22 mouse cellular contexts compared by ENCODE assay signal in the genomic region with DNA sequence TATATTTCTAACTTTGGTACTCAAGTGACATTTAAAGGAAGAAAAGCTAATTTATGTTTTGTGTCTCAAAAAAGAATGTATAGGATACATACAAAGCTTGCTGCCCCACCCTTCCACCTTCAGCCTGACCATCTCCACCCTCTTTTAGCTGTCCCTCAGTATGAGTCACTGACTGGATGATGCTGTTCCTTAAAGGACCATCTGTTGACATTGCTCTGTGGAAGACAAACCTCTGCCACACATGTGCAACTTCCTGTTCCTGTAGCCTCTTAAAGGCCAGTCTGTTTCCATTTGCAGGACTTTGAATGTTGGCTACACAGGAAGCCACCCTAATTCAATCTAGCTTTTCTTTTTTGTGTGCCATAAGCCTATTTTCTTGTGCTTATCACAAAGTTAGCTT. TPM values are rescaled to one million over a fixed set of nuclear protein-coding genes. Genes with fewer than 3 reads are reported as not detected.
A peak's percentile ranks its signal among the peaks of the same experiment; 100 is the strongest.
DNase-seq lines count a peak whose midpoint lies in the region; ATAC-seq and TF ChIP-seq lines count a peak whose summit lies in the region.
"Had no signal": no experiment of that assay in that cellular context is flagged by ENCODE, and none has a peak within 500 bp of the region (broad histone marks: within the 10 kb centered on the region; RNA-seq: fewer than 3 reads in every experiment).

No protein-coding gene starts in this region.

- peaks cover 10% of the 10 kb centered on the region for H3K36me3 ChIP-seq in forebrain, embryonic 12.5 days (replicated peaks)

- no peak for TF ChIP-seq POLR2A in lung, adult 2 months (IDR thresholded peaks at IDR 0.05; ENCODE audit: borderline replicate concordance, extremely low read depth, low read depth, low read length)
- TF ChIP-seq POLR2A in bone marrow macrophage, adult 2 months (IDR thresholded peaks at IDR 0.05; ENCODE audit: borderline replicate concordance, low read depth, low read length) = no peak
- no peak for TF ChIP-seq POLR2A in cerebellum, adult 2 months (IDR thresholded peaks at IDR 0.05; ENCODE audit: borderline replicate concordance, insufficient read depth, low read length)

- no peak overlapping the region for H3K4me3 ChIP-seq in lung, adult 2 months (replicated peaks; ENCODE audit: extremely low read depth, low read depth, low read length)
- H3K4me3 ChIP-seq in bone marrow macrophage, adult 2 months (ENCODE audit: insufficient read depth, low read length) = no peak overlapping the region
- H3K4me3 ChIP-seq in cerebellum, adult 2 months (replicated peaks; ENCODE audit: insufficient read depth, low read depth, low read length) = no peak overlapping the region
- no peak overlapping the region for H3K4me3 ChIP-seq in forebrain, embryonic 12.5 days (replicated peaks)
- H3K4me3 ChIP-seq: embryonic facial prominence, embryonic 13.5 days; forebrain, embryonic 13.5 days; gastrocnemius, adult 2 months; heart, embryonic 10.5 days; intestine, embryonic 15.5 days had no signal

- H3K9ac ChIP-seq in forebrain, embryonic 12.5 days = no peak overlapping the region
- H3K9ac ChIP-seq: embryonic facial prominence, embryonic 13.5 days; forebrain, embryonic 13.5 days; hindbrain, embryonic 14.5 days; intestine, embryonic 15.5 days had no signal

- H3K9me3 ChIP-seq in forebrain, embryonic 12.5 days = no peaks in the 10 kb centered on the region
- H3K9me3 ChIP-seq: embryonic facial prominence, embryonic 13.5 days; forebrain, embryonic 13.5 days; heart, embryonic 10.5 days; intestine, embryonic 15.5 days had no signal

- peak overlapping the region; percentile 48 for H3K27ac ChIP-seq in bone marrow macrophage, adult 2 months (ENCODE audit: insufficient read depth, low read depth, low read length)
- no peak overlapping the region for H3K27ac ChIP-seq in cerebellum, adult 2 months (ENCODE audit: insufficient read depth, low read length)
- H3K27ac ChIP-seq in forebrain, embryonic 12.5 days = no peak overlapping the region
- H3K27ac ChIP-seq: embryonic facial prominence, embryonic 13.5 days; forebrain, embryonic 13.5 days; gastrocnemius, adult 2 months; heart, embryonic 10.5 days; hindbrain, embryonic 14.5 days; intestine, embryonic 15.5 days had no signal

- peak; percentile 85 for ATAC-seq in megakaryocyte, adult 5-6 weeks (ENCODE audit: poor library complexity, severe bottlenecking)
- no peak for ATAC-seq in forebrain, embryonic 12.5 days (ENCODE audit: low FRiP score)
- ATAC-seq: activated CD4-positive, CD25-positive, alpha-beta regulatory T cell, adult 4 months; forebrain, embryonic 13.5 days; intestine, embryonic 15.5 days; Patski had no signal

- H3K4me1 ChIP-seq in lung, adult 2 months (ENCODE audit: control insufficient read depth, insufficient read depth, low read length) = peaks cover 2% of the 10 kb centered on the region; the same call in 1 of the 2 replicates
- H3K4me1 ChIP-seq in bone marrow macrophage, adult 2 months (ENCODE audit: control insufficient read depth, insufficient read depth, low read length) = peaks cover 43% of the 10 kb centered on the region
- no peaks in the 10 kb centered on the region for H3K4me1 ChIP-seq in cerebellum, adult 2 months (ENCODE audit: control insufficient read depth, insufficient read depth, low read length)
- H3K4me1 ChIP-seq in forebrain, embryonic 12.5 days = no peaks in the 10 kb centered on the region
- H3K4me1 ChIP-seq: forebrain, embryonic 13.5 days; intestine, embryonic 15.5 days had no signal

- no peak for TF ChIP-seq CTCF in lung, adult 2 months (IDR thresholded peaks at IDR 0.05; ENCODE audit: insufficient read depth, low read length)
- TF ChIP-seq CTCF in bone marrow macrophage, adult 2 months (IDR thresholded peaks at IDR 0.05; ENCODE audit: low read depth, low read length) = no peak
- TF ChIP-seq CTCF in cerebellum, adult 2 months (IDR thresholded peaks at IDR 0.05; ENCODE audit: borderline replicate concordance, insufficient read depth, low read depth, low read length) = no peak

- H3K27me3 ChIP-seq in cerebellum, adult 2 months (ENCODE audit: control insufficient read depth, insufficient read depth, low read length) = no peaks in the 10 kb centered on the region
- H3K27me3 ChIP-seq in forebrain, embryonic 12.5 days = no peaks in the 10 kb centered on the region
- H3K27me3 ChIP-seq: embryonic facial prominence, embryonic 13.5 days; forebrain, embryonic 13.5 days; intestine, embryonic 15.5 days; Patski had no signal

- no peak overlapping the region for H3K4me2 ChIP-seq in forebrain, embryonic 12.5 days
- H3K4me2 ChIP-seq: embryonic facial prominence, embryonic 13.5 days; forebrain, embryonic 13.5 days; hindbrain, embryonic 14.5 days; intestine, embryonic 15.5 days had no signal

- peak; percentile 10 for DNase-seq in lung, postnatal 36 days
- DNase-seq in lung, adult 2 months = no peak
- no peak for DNase-seq in spleen, adult 18-20 months
- no peak for DNase-seq in cerebellum, adult 2 months
- DNase-seq: adrenal gland, postnatal 25 days; cerebellum, adult 11-12 months; cerebellum, adult 9-11 months; cerebellum, postnatal 36 days; gastrocnemius, adult 2 months; gastrocnemius, postnatal 25 days; heart, adult 18-20 months; heart, postnatal 10 days had no signal

RNA-seq across cellular contexts. Expression of a gene that starts 55.2 kb away (rescaled TPM):
- 9.0 and 10.8 TPM in 2 replicates for polyA plus RNA-seq in lung, adult 2 months (2012; rRNA removed)
- polyA plus RNA-seq in bone marrow macrophage, adult 2 months (2012; ENCODE audit: insufficient read depth, insufficient read length, missing spikeins) = 14.8 and 20.1 TPM in 2 replicates
- 22.4 and 30.9 TPM in 2 replicates for total RNA-seq in megakaryocyte, adult 5-6 weeks (2015)
- total RNA-seq in megakaryocyte, adult 5-6 weeks (2017) = 27.3 and 38.4 TPM in 2 replicates
- 36.6 and 41.3 TPM in 2 replicates for polyA plus RNA-seq in cerebellum, adult 2 months (2012; rRNA removed)
- polyA plus RNA-seq in forebrain, embryonic 12.5 days (2016; fragmentation: Nextera tagmentation; extraction: Ambion mirVana) = 49.3 and 53.3 TPM in 2 replicates

RNA-seq across cellular contexts. Expression of a gene that starts 55.3 kb away (rescaled TPM):
- 7.3 and 10.1 TPM in 2 replicates for polyA plus RNA-seq in lung, adult 2 months (2012; rRNA removed)
- 10.3 and 12.0 TPM in 2 replicates for polyA plus RNA-seq in bone marrow macrophage, adult 2 months (2012; ENCODE audit: insufficient read depth, insufficient read length, missing spikeins)
- 13.7 and 15.3 TPM in 2 replicates for total RNA-seq in megakaryocyte, adult 5-6 weeks (2015)
- total RNA-seq in megakaryocyte, adult 5-6 weeks (2017) = 12.2 and 16.1 TPM in 2 replicates
- 52.8 and 55.6 TPM in 2 replicates for polyA plus RNA-seq in cerebellum, adult 2 months (2012; rRNA removed)
- 46.9 and 52.5 TPM in 2 replicates for polyA plus RNA-seq in forebrain, embryonic 12.5 days (2016; fragmentation: Nextera tagmentation; extraction: Ambion mirVana)
